In the genomic region with DNA sequence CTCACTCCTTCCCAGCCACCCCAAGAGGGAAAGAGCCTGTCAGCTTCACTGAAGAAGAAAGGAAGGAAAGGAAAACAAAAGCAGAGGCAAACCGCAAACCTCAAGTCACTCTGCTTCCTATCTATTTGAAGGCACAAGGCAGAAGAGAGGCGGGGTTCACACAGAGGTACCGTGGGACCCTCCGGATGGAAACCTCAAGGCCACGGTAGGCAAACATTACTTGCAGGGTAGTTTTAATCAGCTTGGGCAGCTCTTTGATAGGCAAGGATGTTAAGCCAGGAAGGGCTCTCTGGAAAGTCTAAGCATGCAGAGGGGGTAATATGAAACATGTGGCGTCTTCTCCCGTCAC, we compare ENCODE assay signal across 19 mouse cellular contexts.
DNase-seq lines count a peak whose midpoint lies in the region; ATAC-seq lines count a peak whose summit lies in the region.
"Had no signal": no experiment of that assay in that cellular context is flagged by ENCODE, and none has a peak within 500 bp of the region (broad histone marks: within the 10 kb centered on the region; RNA-seq: fewer than 3 reads in every experiment).

No protein-coding gene starts in this region.

- no peaks in the 10 kb centered on the region for H3K9me3 ChIP-seq in embryonic facial prominence, embryonic 12.5 days
- H3K9me3 ChIP-seq in midbrain, embryonic 14.5 days (ENCODE audit: control insufficient read depth, low read length) = no peaks in the 10 kb centered on the region
- H3K9me3 ChIP-seq in liver, embryonic 11.5 days (ENCODE audit: control insufficient read depth, low read length) = no peaks in the 10 kb centered on the region
- H3K9me3 ChIP-seq: embryonic facial prominence, embryonic 15.5 days; liver, embryonic 15.5 days had no signal

- WGBS in embryonic facial prominence, embryonic 12.5 days = 20% methylated on average over 7 of the region's 7 CpGs
- 62% methylated on average over 7 of the region's 7 CpGs for WGBS in midbrain, embryonic 14.5 days
- WGBS in liver, embryonic 11.5 days = 32% methylated on average over 7 of the region's 7 CpGs

- H3K4me3 ChIP-seq in embryonic facial prominence, embryonic 12.5 days = no peak overlapping the region
- H3K4me3 ChIP-seq in midbrain, embryonic 14.5 days (replicated peaks; ENCODE audit: low read depth, low read length) = no peak overlapping the region
- H3K4me3 ChIP-seq in liver, embryonic 11.5 days (ENCODE audit: low read depth, low read length) = no peak overlapping the region
- H3K4me3 ChIP-seq: embryonic facial prominence, embryonic 15.5 days; liver, embryonic 15.5 days had no signal

- H3K4me1 ChIP-seq in embryonic facial prominence, embryonic 12.5 days = peaks cover 29% of the 10 kb centered on the region
- peaks cover 3% of the 10 kb centered on the region; the same call in 1 of the 2 replicates for H3K4me1 ChIP-seq in midbrain, embryonic 14.5 days (ENCODE audit: control insufficient read depth, insufficient read depth, low read length)
- H3K4me1 ChIP-seq in liver, embryonic 11.5 days (replicated peaks; ENCODE audit: control insufficient read depth, insufficient read depth, low read length) = no peaks in the 10 kb centered on the region; the same call in 1 of the 2 replicates
- H3K4me1 ChIP-seq: liver, embryonic 15.5 days had no signal

- peak; percentile 72 for DNase-seq in heart, adult 11 months
- no peak for DNase-seq in heart, adult 9 months (ENCODE audit: low spot score in 2 of 2)
- peak; percentile 34 for DNase-seq in midbrain, embryonic 14.5 days
- peak; percentile 59 for DNase-seq in thymus, postnatal 14 days
- no peak for DNase-seq in kidney, postnatal 10 days
- DNase-seq in yolk sac, embryonic 10.5 days (ENCODE audit: low spot score) = no peak
- no peak for DNase-seq in liver, embryonic 11.5 days (ENCODE audit: low spot score)
- DNase-seq: cerebellum, adult 18-20 months; gastrocnemius, postnatal 10 days; heart, postnatal 36 days; left cerebral cortex, postnatal 4 days had no signal

- H3K27me3 ChIP-seq in embryonic facial prominence, embryonic 12.5 days = peaks cover 16% of the 10 kb centered on the region
- H3K27me3 ChIP-seq in midbrain, embryonic 14.5 days (ENCODE audit: control insufficient read depth, insufficient read depth, low read length) = no peaks in the 10 kb centered on the region
- H3K27me3 ChIP-seq in liver, embryonic 11.5 days (replicated peaks; ENCODE audit: control insufficient read depth, insufficient read depth, low read length) = no peaks in the 10 kb centered on the region
- H3K27me3 ChIP-seq: liver, embryonic 15.5 days had no signal

- H3K4me2 ChIP-seq in embryonic facial prominence, embryonic 12.5 days (replicated peaks) = no peak overlapping the region
- H3K4me2 ChIP-seq in midbrain, embryonic 14.5 days (ENCODE audit: low read length) = no peak overlapping the region
- H3K4me2 ChIP-seq in liver, embryonic 11.5 days = no peak overlapping the region; the same call in 1 of the 2 replicates
- H3K4me2 ChIP-seq: embryonic facial prominence, embryonic 15.5 days; heart, embryonic 11.5 days; liver, embryonic 15.5 days had no signal

- ATAC-seq in embryonic facial prominence, embryonic 12.5 days (ENCODE audit: insufficient number of reproducible peaks, insufficient read depth, low FRiP score, low TSS enrichment) = 0 out of 2 replicates have a peak, but pooled peaks have one; percentile 47
- no peak for ATAC-seq in midbrain, embryonic 14.5 days (ENCODE audit: low FRiP score, low TSS enrichment)
- ATAC-seq in liver, embryonic 11.5 days (replicated peaks; ENCODE audit: low FRiP score) = no peak
- ATAC-seq: forebrain, embryonic 14.5 days; inflammation-experienced regulatory T-cells, adult 6 months had no signal

- H3K9ac ChIP-seq in embryonic facial prominence, embryonic 12.5 days = no peak overlapping the region
- no peak overlapping the region for H3K9ac ChIP-seq in midbrain, embryonic 14.5 days (replicated peaks; ENCODE audit: low read length)
- no peak overlapping the region for H3K9ac ChIP-seq in liver, embryonic 11.5 days (ENCODE audit: low read depth, low read length)
- H3K9ac ChIP-seq: embryonic facial prominence, embryonic 15.5 days; liver, embryonic 15.5 days had no signal

- H3K36me3 ChIP-seq in embryonic facial prominence, embryonic 12.5 days = no peaks in the 10 kb centered on the region
- H3K36me3 ChIP-seq in midbrain, embryonic 14.5 days (ENCODE audit: control insufficient read depth, insufficient read depth, low read length) = no peaks in the 10 kb centered on the region
- H3K36me3 ChIP-seq in liver, embryonic 11.5 days (ENCODE audit: control insufficient read depth, insufficient read depth, low read length) = no peaks in the 10 kb centered on the region
- H3K36me3 ChIP-seq: embryonic facial prominence, embryonic 15.5 days; liver, embryonic 15.5 days had no signal

- no peak overlapping the region; the same call in 1 of the 2 replicates for H3K27ac ChIP-seq in embryonic facial prominence, embryonic 12.5 days
- H3K27ac ChIP-seq in midbrain, embryonic 14.5 days (replicated peaks; ENCODE audit: low read depth, low read length) = peak overlapping the region; percentile 66
- H3K27ac ChIP-seq in liver, embryonic 11.5 days (ENCODE audit: low read depth, low read length) = no peak overlapping the region
- H3K27ac ChIP-seq: embryonic facial prominence, embryonic 15.5 days; kidney, postnatal 0 days; liver, embryonic 15.5 days; macrophage had no signal

Comparison
In these comparisons a context has a peak if more than half of its experiments do, and no peak if none do; other contexts are left out.
1. DNase-seq: peak in heart, adult 11 months (single experiment), midbrain, embryonic 14.5 days (single experiment) and thymus, postnatal 14 days (single experiment); none in heart, adult 9 months (0 of 2), kidney, postnatal 10 days (single experiment), yolk sac, embryonic 10.5 days (single experiment) and liver, embryonic 11.5 days (single experiment).